Mouse (Mus musculus): ENCODE measurements at regions not wholly inside any gene's neighbourhood (a gene's known extent, or its start where the extent isn't known, plus 50 kb on each side); places are given as distances from the start of the nearest gene placed in this dataset.

GRCm38 (mm10) chr14:120560416-120560815 lies 82.2 kb downstream of the Rap2a start:
- peak; percentile 2 for DNase-seq

DNA sequence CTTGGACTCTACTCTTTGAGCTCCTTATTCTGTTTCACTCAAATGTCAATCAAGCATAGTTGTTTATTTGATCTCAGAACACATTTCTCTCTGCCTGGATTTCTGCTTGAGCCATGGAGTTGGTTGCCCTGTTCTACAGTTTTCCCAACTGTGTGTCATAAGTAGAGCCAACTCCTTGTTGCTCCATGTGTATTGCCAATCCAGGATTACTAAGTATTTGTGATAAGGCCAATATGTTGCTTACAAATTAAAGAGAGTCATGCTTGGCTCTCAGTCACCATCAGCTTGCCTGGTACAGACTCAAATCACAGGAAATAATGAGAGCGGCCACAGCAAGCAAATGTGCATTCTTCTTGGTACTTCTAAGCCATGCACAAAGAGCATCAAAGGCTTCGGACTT lies 82.7 kb downstream of the Rap2a start:
- DNase-seq: peak; percentile 54

- DNase-seq: peak; percentile 12
These were observed 88.7 kb downstream of the Rap2a start for GRCm38 (mm10) chr14:120566945-120567344.

GRCm38 (mm10) chr14:120568054-120568453 lies 89.8 kb downstream of the Rap2a start:
- DNase-seq: peak; percentile 72

DNA sequence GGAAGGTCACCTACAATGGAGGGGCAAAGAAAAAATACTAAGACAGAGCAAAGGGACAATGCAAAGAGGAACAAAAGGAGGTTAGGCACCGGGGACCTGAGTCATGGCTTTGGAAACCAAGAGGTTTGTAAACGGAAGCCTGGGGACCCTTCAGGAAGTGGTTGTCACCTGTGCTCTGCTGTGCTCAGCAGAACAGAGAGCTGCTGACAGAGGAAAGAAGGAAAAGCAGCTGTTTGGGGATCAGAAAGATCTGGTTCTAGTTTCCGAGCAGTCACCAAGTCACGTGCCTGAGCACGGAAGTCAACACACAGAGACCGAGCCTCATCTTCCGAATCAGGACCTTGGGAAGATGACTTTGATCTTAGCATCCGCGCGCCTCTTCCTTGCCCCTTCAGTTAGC lies 94.0 kb downstream of the Rap2a start:
- peak; percentile 91 for DNase-seq

GRCm38 (mm10) chr14:120575202-120575601 lies 97.0 kb downstream of the Rap2a start:
- peak; percentile 31 for DNase-seq

DNA sequence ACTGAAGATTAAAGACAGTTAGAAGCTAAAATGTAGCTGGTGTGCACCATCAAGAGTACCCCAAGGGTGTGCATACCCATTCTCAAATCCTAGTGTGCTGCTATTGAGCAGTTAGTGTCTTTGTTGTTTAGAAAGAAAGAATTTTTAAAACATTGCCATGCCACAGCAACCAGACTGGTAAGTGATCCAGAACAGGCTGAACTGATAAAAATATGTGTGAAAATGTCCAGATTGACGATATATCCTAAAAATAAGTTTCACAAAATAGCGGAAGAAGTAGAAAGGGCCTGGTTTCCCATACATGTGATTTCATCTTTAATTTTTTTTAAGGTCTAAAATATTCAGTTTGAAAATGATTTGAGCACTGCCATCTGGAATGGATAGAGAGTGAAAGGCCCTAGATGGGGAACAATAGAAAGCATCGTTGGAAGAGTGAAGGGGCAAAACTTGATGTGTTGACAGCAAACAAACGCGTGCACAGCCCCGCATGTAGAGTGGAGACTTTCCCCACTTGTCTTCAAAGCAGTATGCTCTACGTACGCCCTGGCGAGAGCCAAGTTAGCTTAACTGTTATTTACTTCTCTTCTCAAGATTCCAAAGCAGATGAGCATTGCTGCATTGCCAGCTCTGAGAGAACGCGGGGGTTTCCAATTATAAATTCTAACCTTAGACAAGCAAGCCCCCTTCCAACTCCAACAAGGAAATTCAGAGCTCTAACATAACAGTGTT lies 100.3 kb downstream of the Rap2a start:
- DNase-seq: peak; percentile 82

- peak; percentile 82 for DNase-seq
These were observed 105.6 kb downstream of the Rap2a start for GRCm38 (mm10) chr14:120583807-120584206.

DNA sequence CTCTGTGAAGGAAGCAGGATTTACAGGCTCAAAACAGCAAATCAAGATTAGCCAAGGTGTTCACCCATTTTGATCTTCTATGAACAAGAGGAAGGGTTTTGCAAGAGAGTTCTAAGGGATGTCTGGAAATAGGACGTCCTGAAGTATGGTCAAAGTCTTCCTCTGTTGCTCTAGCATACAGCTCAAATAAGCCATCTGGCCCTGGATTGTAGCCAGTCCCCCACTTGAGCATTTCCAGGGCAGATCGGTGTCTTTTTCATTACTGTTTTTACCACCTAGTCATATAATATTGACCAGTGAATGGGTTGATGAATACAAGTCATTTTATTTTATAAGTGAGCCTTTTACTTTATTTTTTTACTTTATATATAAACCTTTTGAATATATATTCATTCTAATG lies 113.9 kb downstream of the Rap2a start:
- no peak for DNase-seq

DNA sequence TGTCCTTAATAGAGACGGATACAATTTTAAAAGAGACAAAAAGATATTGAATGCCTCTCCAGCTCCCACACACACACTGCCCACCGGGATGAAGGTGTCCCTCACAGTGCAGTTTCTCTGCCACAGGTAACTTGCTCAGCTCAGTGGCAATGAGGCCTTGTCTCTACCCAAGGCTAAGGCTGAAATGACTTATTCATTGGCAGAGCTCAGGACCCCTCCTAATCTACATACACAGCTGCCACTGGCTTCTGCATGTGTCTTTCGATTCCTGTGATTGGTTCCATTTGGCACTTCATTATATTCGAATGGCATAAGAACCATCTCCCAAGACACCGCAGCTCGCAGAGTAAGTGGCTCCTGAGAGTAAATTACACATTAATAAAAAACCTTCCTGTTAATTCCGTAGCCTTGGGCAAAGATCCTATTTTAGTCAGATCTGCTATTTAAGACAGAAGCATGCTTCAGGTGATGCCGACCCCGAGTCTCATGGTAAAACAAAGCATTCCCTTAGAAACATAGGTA lies 122.2 kb downstream of the Rap2a start:
- no peak for DNase-seq

GRCm38 (mm10) chr14:120601510-120601909 lies 123.3 kb downstream of the Rap2a start:
- no peak for DNase-seq

DNA sequence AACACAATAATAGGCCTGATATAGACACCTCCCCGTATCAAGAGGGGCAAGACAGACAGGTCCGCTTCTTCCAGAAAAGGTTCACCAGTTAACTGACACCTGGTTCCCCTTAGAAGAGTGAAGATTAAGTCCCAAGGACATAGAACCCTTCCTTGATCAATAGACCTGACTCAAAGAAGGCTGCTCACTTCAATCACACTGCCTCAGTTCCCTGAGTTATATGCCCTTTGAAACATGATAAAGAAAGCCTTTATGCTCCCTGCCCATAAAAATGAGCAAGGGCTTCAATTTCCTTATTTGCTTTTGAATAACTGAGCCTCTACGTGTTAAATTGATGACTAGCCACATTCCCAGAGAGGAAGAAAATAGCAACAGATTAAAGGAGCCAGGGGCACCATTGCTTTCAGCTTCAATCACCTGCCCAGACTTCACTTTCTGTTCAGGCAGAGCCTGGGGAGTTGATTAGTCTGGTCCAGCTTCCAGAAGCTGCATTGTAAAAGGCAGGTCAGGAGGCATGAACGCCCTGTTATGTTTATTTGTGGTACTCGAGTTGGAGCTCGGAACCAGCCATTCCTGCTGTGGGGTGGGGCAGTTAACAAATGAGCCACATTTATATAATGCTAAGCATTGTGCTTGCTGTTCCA lies 125.7 kb downstream of the Rap2a start:
- DNase-seq: no peak

DNA sequence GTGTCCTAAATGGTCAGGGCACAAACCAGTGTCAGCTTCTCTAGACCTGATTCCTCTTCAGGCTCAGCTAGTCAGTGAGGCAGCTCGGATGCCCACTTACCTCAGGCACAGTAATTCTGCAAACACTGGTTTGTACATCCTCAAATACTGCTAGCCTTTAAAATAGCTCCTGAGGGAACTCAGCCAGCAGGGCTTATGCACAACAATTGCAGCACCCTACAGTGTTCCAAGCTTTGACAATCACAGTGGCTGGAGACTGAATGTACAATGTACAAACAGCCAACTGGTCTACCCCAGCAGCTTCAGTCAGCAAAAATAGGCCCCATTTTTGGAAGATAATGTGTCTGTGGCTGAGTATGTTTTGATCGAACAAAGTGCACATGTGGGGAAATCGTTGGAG lies 129.6 kb downstream of the Rap2a start:
- no peak for DNase-seq

- no peak for DNase-seq
These were observed 133.1 kb downstream of the Rap2a start for GRCm38 (mm10) chr14:120611311-120611710.

DNA sequence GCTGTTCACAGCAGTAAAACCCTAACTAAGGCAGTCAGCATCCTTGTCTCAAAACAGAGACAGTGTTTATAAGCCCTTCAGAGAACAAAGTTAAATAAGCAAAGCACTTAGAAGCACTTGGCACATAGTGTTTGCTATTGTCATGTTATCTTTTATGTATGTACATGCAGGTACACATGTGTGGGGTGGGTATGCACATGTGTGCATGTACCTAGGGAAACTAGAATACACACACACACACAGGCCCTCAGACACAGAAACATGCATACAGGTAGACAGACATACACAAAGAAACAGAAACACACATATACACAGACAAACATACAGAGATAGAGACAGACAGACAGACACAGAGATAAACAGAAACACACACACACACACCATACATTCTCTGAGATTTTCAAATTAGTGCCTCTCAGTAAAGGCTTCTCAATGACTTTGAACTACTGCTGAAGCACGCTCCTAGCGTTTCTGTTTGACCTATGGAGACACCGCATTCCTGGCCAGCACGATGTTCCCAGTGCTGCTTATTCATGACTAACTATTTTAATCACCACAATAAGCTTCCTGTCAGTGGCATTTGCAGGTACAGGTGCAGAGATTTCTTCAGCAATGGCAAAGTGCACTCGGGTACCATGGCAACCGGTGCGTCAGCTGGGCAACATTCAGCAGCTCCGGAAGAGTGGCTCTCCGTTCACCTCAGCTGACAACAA lies 148.1 kb downstream of the Rap2a start:
- DNase-seq: no peak

DNA sequence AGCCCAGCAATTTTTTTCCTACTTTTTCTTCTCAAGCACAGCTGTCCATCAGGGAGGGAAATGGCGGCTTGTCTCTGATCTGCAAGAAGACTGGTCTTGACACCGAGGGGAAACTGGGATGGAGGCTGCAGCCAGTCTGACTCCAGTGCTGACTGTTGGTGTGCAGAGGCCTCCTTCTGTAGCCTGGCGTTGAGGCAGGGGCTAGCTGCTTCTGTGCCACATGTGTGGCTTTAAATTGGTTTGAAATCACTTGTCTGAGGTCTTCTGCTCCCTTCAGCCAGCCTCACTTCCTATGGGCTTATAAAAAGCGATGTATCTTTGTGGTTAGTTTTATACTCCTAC lies 148.7 kb downstream of the Rap2a start:
- DNase-seq: no peak

- no peak for DNase-seq
These were observed 154.5 kb downstream of the Rap2a start for GRCm38 (mm10) chr14:120632771-120633170.

GRCm38 (mm10) chr14:120636726-120637400 lies 158.6 kb downstream of the Rap2a start:
- DNase-seq: no peak

DNA sequence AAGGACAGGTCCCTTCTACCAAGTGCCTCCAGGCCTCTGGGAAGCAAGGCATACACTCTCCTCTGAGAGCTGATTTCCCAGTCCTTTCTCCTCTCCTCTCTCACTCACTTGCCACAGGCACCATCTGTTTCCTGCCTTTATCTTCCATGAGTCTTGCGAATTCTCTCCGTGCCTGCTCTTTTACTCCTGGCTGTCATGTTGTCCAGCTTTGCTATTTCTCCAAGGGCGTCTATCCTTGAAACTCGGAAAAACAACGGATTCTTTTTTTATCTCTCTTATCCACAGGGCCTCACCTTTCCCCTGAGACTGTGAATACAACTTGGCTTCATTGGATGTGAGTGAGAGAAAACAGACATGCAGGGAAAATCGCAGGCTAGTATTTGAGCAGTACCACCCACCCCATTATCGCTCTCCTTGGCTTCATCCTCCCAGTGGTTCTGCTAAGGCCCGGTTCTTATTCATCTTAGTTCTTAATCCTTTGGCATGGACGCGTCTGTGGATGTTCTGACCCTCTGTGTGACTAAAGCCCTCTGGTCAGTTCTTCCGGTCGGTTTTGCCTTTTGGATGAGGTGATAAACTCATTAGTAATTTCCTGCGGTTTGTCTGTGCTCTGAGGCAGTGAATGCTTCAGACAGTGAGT lies 159.4 kb downstream of the Rap2a start:
- DNase-seq: peak; percentile 94

- DNase-seq: no peak
These were observed 164.3 kb downstream of the Rap2a start for GRCm38 (mm10) chr14:120642591-120642990.

GRCm38 (mm10) chr14:120652034-120652433 lies 173.8 kb downstream of the Rap2a start:
- DNase-seq: no peak

- no peak for DNase-seq
These were observed 182.1 kb downstream of the Rap2a start for GRCm38 (mm10) chr14:120660321-120660781.

GRCm38 (mm10) chr14:120661111-120661510 lies 182.9 kb downstream of the Rap2a start:
- no peak for DNase-seq

All from heart, adult 11 months (tissue).